Mouse (Mus musculus) spleen, postnatal 4 days (tissue): ENCODE measurements around the gene Ccdc60.
"Not testable (repeated sequence)": the region's sequence is repeated elsewhere in the genome, so short reads cannot be mapped to it uniquely, and the experiment has no call there.

Source experiments
- DNase-seq, 2 experiments: peaks; one replicate each; pipeline ENCODE4 v3.0.0; 2022; ENCODE audit warnings: low spot score in 2 of 2

The Ccdc60 gene

GRCm38 (mm10) chr5:116192693-116193092 lies 96.1 kb downstream of the Ccdc60 start:
- no peak for DNase-seq

- no peak for DNase-seq
Measured at GRCm38 (mm10) chr5:116191596-116191995, 97.2 kb downstream of the Ccdc60 start.

- DNase-seq = no peak
Measured at GRCm38 (mm10) chr5:116189818-116190217, 99.0 kb downstream of the Ccdc60 start.

GRCm38 (mm10) chr5:116180594-116180993 lies 108.2 kb downstream of the Ccdc60 start:
- no peak for DNase-seq

- DNase-seq = no peak
Measured at GRCm38 (mm10) chr5:116171721-116172120, 117.1 kb downstream of the Ccdc60 start.

GRCm38 (mm10) chr5:116166965-116167364 lies 121.8 kb downstream of the Ccdc60 start:
- DNase-seq = no peak

- no peak for DNase-seq
Measured at GRCm38 (mm10) chr5:116165203-116165888, 123.4 kb downstream of the Ccdc60 start.

- no peak for DNase-seq
Measured at GRCm38 (mm10) chr5:116154811-116155210, 134.0 kb downstream of the Ccdc60 start.

- DNase-seq = not testable (repeated sequence)
Measured at GRCm38 (mm10) chr5:116146446-116146845, 142.3 kb downstream of the Ccdc60 start.

- DNase-seq = no peak
Measured at GRCm38 (mm10) chr5:116144711-116145110, 144.1 kb downstream of the Ccdc60 start.

GRCm38 (mm10) chr5:116140682-116141081 lies 148.1 kb downstream of the Ccdc60 start:
- no peak for DNase-seq

GRCm38 (mm10) chr5:116123344-116123743 lies 165.4 kb downstream of the Ccdc60 start:
- DNase-seq = peak; percentile 51 to 81

GRCm38 (mm10) chr5:116116567-116116966 lies 172.2 kb downstream of the Ccdc60 start:
- peak; percentile 32 to 79 for DNase-seq

GRCm38 (mm10) chr5:116116110-116116509 lies 172.7 kb downstream of the Ccdc60 start:
- no peak for DNase-seq

GRCm38 (mm10) chr5:116115071-116115834 lies 173.5 kb downstream of the Ccdc60 start:
- no peak for DNase-seq

GRCm38 (mm10) chr5:116108651-116109050 lies 180.1 kb downstream of the Ccdc60 start:
- no peak for DNase-seq

GRCm38 (mm10) chr5:116084231-116084630 lies 204.6 kb downstream of the Ccdc60 start:
- DNase-seq = no peak

- DNase-seq = no peak
Measured at GRCm38 (mm10) chr5:116083081-116083480, 205.7 kb downstream of the Ccdc60 start, which contains the start of gene Tmem233. TSS of gene Tmem233 (minus strand) at chr5:116083244.

- no peak for DNase-seq
Measured at GRCm38 (mm10) chr5:116082241-116082900, 206.4 kb downstream of the Ccdc60 start.

GRCm38 (mm10) chr5:116081616-116082015 lies 207.2 kb downstream of the Ccdc60 start:
- no peak for DNase-seq

GRCm38 (mm10) chr5:116080736-116081135 lies 208.0 kb downstream of the Ccdc60 start:
- DNase-seq = no peak
